Mouse (Mus musculus) cerebellum, postnatal 4 days (tissue): ENCODE results near the gene Smad9.

Source experiments
- DNase-seq, 2 experiments: peaks; one replicate each; pipeline ENCODE4 v3.0.0; 2022; ENCODE audit warnings: low spot score in 2 of 2, mixed read lengths in 1 of 2

Smad9 gene

DNA sequence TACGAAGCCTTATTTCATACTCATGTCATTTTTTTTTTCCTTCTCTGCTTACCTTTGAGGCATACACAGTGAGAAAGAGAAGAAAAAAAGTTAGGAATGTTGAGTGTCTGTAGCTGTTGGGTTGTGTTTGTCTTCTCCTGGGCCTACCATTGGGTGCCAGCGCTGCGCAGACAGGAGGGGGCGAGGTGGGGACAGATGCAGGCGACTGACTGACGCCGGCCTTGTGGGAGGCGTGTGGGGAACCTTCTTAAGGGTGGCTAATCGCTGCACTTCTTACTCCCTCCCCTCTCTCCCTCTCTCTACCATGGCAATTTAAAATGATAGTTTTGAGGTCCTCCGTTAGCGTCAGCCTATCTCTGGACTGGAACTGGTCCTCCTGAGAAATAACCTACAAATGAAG lies 676 bp downstream of the Smad9 start:
- DNase-seq = peak in 1 of 2 experiments; percentile 8

- no peak for DNase-seq
Measured at GRCm38 (mm10) chr3:54757446-54757845, 2.1 kb downstream of the Smad9 start.

DNA sequence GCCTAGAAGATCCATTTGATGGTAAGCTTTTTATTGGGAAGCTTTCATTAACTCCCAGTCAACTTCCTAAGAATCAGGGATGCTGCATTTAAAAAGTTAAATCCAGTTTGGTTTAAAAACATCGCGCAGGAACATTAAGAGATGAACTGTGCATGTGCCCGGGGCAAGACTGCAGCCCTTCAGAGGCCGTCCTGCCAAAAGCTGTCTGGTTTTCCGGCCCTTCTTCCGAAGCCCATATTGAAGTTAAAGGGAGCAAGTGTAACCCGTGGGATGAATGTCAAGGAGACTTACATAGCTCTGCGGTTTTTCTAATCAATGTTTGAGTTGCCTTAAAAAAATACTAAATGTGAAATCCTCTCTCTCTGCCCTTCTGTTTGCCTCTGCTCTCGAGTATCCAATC lies 3.8 kb downstream of the Smad9 start:
- no peak for DNase-seq

DNA sequence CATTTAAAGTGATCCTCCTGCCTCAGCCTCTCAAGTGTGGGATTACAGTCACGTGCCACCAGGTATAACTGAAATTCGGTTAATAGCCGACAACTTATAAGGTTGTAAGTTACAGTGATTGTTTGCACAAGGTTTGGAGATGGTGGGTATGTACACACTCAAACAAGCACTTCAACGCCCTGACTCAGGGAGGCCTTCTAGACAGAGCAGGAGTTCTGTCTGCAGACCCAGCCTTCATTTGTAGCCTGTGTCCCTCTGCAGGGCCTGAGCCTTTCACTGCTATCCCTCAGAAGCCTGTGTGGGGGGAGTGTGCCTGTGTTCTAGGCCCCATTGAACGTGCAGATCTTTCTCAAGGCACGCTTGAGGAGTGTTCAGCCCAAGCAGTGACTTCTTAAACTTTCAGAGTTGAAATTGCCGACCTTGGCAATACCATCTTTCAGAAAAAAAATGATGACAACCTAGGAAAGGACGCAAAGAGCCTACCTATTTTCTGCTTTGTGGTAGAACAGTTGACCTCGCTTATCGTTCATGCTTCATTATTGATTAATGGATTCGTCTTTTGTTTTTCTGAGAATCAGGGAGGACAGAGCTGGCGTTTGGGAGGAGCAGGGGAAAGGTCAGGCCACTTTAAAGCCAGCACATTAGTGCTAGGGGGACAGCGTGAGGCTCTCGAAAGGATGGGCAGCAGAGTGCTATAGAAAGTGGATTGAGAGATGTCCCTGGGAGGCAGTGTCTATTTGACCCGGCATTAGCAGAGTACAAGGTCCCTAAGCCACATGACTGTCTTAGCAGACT lies 5.1 kb downstream of the Smad9 start:
- no peak for DNase-seq

- no peak for DNase-seq
Measured at GRCm38 (mm10) chr3:54761258-54761657, 5.9 kb downstream of the Smad9 start.

GRCm38 (mm10) chr3:54764418-54764817 lies 9.0 kb downstream of the Smad9 start:
- DNase-seq = peak in 1 of 2 experiments; percentile 53

DNA sequence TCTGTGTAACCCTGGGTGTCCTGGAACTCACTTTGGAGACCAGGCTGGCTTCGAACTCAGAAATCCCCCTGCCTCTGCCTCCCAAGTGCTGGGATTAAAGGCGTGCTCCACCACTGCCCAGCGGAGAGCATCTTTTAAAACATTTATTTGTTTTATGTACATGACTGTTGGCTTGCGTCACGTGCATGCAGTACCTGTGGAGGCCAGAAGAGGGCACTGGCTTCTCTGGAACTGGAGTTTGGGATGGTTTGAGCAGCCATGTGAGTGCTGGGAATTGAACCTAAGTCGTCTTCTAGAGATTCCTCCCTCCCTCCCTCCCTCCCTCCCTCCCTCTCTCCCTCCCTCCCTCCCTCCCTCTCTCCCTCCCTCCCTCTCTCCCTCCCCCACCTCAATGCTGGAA lies 10.1 kb downstream of the Smad9 start:
- DNase-seq = peak in 1 of 2 experiments; percentile 10

DNA sequence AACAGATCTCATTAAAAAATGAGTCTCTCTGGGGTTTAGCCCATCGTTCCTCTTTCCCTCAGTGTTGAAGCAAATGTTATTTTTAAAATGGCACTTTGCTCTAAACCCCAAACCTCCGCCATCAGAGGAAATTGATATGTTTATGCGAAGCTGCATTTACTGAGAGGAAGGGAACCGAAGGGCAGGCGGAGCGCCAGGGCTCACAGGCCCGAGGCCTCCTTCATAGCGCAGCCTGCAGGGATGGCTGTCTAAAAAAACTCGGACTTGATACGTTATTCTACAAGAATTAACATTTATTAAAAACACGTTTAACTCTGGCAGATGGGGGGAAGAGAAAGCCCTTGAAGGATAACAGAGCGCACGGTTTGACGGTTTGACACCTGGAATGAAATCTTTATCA lies 10.7 kb downstream of the Smad9 start:
- no peak for DNase-seq

- no peak for DNase-seq
Measured at GRCm38 (mm10) chr3:54766811-54767210, 11.4 kb downstream of the Smad9 start.

DNA sequence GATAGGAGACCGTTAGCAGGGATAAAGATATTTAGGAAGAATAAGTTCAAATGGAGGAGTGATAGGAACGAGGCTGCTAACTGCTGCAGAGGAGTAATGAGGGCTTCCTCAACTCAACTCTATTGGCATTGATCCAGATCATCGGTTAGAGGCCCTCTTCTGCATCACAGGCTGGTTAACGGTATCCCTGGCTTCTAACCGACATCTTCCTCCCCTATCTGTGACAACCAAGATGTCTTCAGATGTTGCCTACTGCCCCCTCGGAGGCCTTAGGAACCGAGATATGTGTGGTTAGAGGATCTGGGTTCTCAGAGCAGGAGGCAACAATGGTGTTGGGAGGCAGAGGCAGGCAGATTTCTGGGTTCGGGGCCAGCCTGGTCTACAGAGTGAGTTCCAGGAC lies 13.2 kb downstream of the Smad9 start:
- no peak for DNase-seq

GRCm38 (mm10) chr3:54769349-54770275 lies 14.2 kb downstream of the Smad9 start:
- DNase-seq = no peak

- DNase-seq = no peak
Measured at GRCm38 (mm10) chr3:54773613-54774012, 18.2 kb downstream of the Smad9 start.

DNA sequence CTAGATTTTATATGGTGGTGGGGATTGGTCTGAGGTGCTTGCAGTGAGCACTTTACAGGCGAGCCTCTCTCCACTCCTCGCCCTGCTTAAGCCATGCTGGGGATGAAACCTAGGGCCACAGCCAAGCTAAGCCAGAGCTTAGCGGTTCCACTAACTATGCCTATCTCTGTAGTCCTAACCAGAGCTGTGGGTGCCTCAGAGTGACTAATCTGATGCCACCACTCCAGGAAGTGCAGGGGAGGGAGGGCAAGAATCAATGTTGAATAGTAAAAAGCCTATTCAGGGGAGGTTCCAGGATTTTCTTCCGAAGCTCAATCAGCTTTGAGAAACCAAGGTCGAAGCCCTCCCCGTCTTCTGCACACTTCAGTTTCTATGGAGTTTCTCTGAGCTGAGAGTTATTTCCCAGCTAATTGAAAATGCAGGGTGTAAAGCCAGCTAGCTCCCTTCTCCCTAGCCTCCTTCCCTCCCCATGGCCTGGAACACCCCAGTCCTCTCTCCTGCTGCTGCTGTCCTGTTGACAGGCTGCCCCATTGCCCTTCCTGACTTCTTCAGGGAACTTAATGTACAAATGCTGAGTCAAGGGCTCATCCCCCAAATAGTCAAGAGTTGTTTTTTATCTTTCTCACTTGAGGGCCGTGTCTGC lies 20.7 kb downstream of the Smad9 start:
- DNase-seq = no peak

DNA sequence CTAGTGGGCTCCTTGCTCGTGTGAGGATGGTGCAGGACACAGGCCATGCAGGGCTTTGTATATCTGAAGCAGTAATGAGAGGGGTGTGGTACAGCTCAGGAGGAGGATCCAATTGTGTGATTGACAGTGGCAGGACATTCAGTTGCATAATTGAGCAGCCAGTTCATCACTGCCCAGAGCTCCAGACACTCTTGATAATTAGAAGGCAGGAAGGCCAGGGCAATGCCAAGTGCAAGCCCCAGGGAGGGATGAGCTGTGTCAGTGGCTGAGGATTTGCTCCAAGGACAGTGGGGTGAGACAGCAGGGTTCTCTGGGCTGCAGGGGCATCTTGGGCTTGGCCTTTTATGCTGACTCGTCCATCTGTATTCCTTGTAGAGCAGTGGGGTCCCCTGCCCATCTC lies 35.2 kb downstream of the Smad9 start:
- DNase-seq = no peak

- no peak for DNase-seq
Measured at GRCm38 (mm10) chr3:54791822-54792677, 36.7 kb downstream of the Smad9 start.

DNA sequence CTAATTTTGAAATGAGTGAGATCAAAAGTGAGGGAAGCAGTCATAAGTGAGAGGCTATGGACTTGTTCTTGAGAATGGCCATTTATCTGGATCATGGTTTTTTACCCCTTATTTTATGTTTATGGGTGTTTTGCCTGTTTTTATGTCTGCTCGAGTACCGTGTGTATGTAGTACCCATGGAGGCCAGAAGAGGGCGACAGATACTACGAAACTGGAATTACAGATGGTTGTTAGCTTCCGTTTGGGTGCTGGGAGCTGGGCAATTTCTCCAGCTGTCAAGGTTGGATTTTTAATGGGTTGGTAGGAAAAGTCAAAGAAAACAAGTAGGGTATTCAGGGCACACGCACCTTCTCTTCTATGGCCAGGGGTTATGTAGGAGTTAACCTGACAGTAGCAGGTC lies 38.4 kb downstream of the Smad9 start:
- no peak for DNase-seq

DNA sequence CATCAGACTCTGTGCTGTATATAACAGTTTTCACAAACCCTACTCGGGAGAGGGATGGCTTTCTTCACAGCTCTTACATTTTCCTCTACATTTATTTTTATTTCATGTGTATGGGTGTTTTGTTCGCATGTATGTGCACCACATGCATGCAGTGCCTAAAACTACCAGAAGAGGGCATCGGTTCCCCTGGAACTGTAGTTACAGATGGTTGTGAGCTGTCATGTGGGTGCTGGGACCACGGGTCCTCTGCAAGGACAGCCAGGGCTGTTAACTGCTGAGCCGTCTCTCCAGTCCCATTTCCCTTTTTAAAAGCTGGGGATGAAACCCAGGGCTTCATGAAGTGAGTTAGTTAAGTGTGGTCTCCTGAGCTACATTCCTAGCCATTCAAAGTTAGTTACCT lies 40.0 kb downstream of the Smad9 start:
- no peak for DNase-seq

GRCm38 (mm10) chr3:54795806-54796205 lies 40.4 kb downstream of the Smad9 start:
- no peak for DNase-seq

GRCm38 (mm10) chr3:54797211-54797610 lies 41.8 kb downstream of the Smad9 start:
- peak in 1 of 2 experiments; percentile 52 for DNase-seq

- DNase-seq = no peak
Measured at GRCm38 (mm10) chr3:54803713-54804112, 48.3 kb downstream of the Smad9 start.

GRCm38 (mm10) chr3:54807061-54807661 lies 51.8 kb downstream of the Smad9 start:
- peak; percentile 30 to 59 for DNase-seq
